Mouse (Mus musculus): Measurements from ENCODE around the gene Myocd. TPM values are rescaled to one million over a fixed set of nuclear protein-coding genes. Genes with fewer than 3 reads are reported as not detected.

Myocd gene
- polyA plus RNA-seq, 1 experiment: 0.15 TPM

DNA sequence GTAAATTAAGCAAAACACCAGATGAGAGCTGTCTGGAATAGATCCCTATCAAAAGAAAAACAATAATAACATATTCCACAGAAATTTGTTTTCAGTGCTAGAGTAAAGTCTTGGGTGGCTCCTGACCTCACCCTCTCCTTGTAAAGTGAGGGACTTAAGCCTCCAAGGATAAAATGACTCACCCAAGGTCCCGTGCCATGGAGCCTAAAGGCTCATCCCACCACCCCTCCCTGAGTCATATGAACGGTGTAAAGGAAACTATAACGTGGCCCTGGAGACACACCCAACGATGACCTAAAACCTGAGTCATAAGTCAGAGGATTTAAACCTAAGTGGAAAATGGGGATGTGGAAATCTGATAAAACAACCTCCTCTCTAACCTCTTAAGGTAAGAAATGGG lies 141.1 kb downstream of the Myocd start:
- peaks cover 15% of the 10 kb centered on the region for H3K4me1 ChIP-seq (ENCODE audit: control insufficient read depth, insufficient read depth, low read length)
- TF ChIP-seq POLR2A (IDR thresholded peaks at IDR 0.05; ENCODE audit: extremely low read depth, insufficient read depth, low read length) (no peak), CTCF (IDR thresholded peaks at IDR 0.05; ENCODE audit: extremely low read depth, insufficient read depth, low read length) (no peak)
- H3K27ac ChIP-seq (ENCODE audit: insufficient read depth, low read length): no peak overlapping the region
- no peak overlapping the region for H3K4me3 ChIP-seq (ENCODE audit: insufficient read depth, low read length)

DNA sequence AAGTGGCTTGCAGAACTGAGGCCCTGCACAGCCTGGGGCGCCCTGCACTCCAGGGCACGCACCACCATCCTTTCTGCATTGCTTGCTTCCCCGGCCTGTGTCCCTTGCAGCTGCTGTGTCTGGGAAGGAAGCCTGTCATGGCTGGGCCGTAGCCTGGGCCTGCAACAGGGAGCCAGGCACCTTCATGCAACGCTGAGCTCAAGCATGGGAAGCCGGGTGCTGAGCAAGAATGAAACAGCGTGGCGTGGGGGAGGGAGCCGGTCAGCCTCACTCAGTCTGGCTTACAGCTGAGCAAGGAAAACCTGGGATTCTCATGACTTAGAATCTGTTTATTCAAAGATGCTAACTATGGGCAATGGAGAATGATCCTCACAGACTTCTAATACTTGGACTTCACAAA lies 143.2 kb downstream of the Myocd start:
- no peak overlapping the region for H3K27ac ChIP-seq (ENCODE audit: insufficient read depth, low read length)
- H3K4me1 ChIP-seq (ENCODE audit: control insufficient read depth, insufficient read depth, low read length): peaks cover 12% of the 10 kb centered on the region
- TF ChIP-seq CTCF (IDR thresholded peaks at IDR 0.05; ENCODE audit: extremely low read depth, insufficient read depth, low read length): no peak
- no peak for TF ChIP-seq POLR2A (IDR thresholded peaks at IDR 0.05; ENCODE audit: extremely low read depth, insufficient read depth, low read length)
- H3K4me3 ChIP-seq (ENCODE audit: insufficient read depth, low read length): no peak overlapping the region

Other genes starting within 250 kb of the Myocd start
- 0.90 and 1.0 TPM in 2 replicates for gene 1700086D15Rik, start 110.1 kb downstream of the Myocd start, polyA plus RNA-seq (2012; rRNA removed)
- gene Arhgap44, start 107.0 kb downstream of the Myocd start, polyA plus RNA-seq (2012; rRNA removed): 60.5 and 61.1 TPM in 2 replicates